Mouse (Mus musculus) lung, embryonic 16.5 days (tissue): Measurements from ENCODE around the gene Kcnn3. TPM values are rescaled to one million over a fixed set of nuclear protein-coding genes. Genes with fewer than 3 reads are reported as not detected.

ENCODE experiments used
- ATAC-seq: fragments of 200-750 bp; cut with Nextera tagmentation; 2 replicates; pipeline ENCODE4 v1.8.0; 2017; ENCODE audit warnings: low read depth, mild to moderate bottlenecking, moderate library complexity
- H3K27ac ChIP-seq: fragments of 300-500 bp; sonication (generic); 2 replicates; pipeline ENCODE4 v1.5.1; 2014; ENCODE audit warnings: mild to moderate bottlenecking, control low read depth, low read length
- H3K27me3 ChIP-seq: fragments of 300-500 bp; sonication (generic); 2 replicates; pipeline ENCODE4 v1.6.1; 2014; ENCODE audit warnings: low read depth, low read length, mixed read lengths; ENCODE audit not compliant: control insufficient read depth, insufficient read depth
- H3K36me3 ChIP-seq: fragments of 300-500 bp; sonication (generic); 2 replicates; pipeline ENCODE4 v1.6.1; 2014; ENCODE audit warnings: low read length; ENCODE audit not compliant: control insufficient read depth, insufficient read depth
- H3K4me1 ChIP-seq: fragments of 300-500 bp; sonication (generic); replicated peaks from 2 replicates; pipeline ENCODE4 v1.6.1; 2014; ENCODE audit warnings: low read length, mixed read lengths; ENCODE audit not compliant: control insufficient read depth, insufficient read depth
- H3K4me2 ChIP-seq: fragments of 300-500 bp; sonication (generic); 2 replicates; pipeline ENCODE4 v1.6.1; 2014; ENCODE audit warnings: low read depth, low read length, control low read depth
- H3K4me3 ChIP-seq: fragments of 300-500 bp; sonication (generic); 2 replicates; pipeline ENCODE4 v1.5.1; 2014; ENCODE audit warnings: mild to moderate bottlenecking, low read length, control low read depth
- H3K9ac ChIP-seq: fragments of 300-500 bp; sonication (generic); 2 replicates; pipeline ENCODE4 v1.6.1; 2014; ENCODE audit warnings: low read length, control low read depth
- H3K9me3 ChIP-seq: fragments of 300-500 bp; sonication (generic); 2 replicates; pipeline ENCODE4 v1.6.1; 2016; ENCODE audit warnings: low read length; ENCODE audit not compliant: control insufficient read depth
- WGBS: fragments of 180-500 bp; shearing (Covaris S2); extraction: QIAGEN DNeasy Blood & Tissue Kit; methylation state at CpG from one replicate; pipeline ENCODE4 v1.1.7; 2014; 5-methylcytosine and 5-hydroxymethylcytosine counted together
- polyA plus RNA-seq: library from polyadenylated mRNA; unstranded; fragments of >200 nt; fragmentation: Nextera tagmentation; extraction: Ambion mirVana; gene quantifications from 2 replicates; pipeline ENCODE4 v1.2.1, GENCODE M21; 2015

Gene Kcnn3
- polyA plus RNA-seq, 1 experiment from 2014 or later, result 0.68 TPM

DNA sequence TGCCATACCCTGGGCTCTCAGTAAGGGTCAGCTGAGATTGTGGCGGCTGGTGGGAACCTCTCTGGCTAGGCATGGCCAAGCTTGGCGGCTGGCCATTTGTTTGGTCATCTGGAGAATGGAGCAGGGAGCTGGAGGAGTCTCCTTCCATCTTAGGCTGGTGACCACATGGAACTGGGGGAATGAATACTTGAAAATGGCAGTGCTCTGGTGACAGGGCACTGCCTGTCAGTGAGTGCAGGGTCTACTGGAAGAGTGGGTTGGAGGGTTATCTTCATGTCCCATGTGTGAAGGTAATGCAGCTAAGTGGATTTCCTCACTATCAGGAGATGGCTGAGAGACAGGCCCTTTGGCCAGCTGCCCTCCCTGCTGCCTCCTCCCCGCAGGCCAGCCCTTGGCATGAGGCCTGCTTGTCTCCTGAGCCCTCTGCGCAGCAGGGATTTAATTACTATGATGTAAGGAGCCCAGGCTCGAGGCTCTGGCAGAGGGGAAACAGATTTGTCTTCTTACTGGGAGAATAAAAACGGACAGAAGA, 14.7 kb downstream of the Kcnn3 start:
- H3K4me2 ChIP-seq, result no peak overlapping the region
- H3K27ac ChIP-seq, result no peak overlapping the region
- H3K27me3 ChIP-seq, result no peaks in the 10 kb centered on the region
- H3K36me3 ChIP-seq, result no peaks in the 10 kb centered on the region
- H3K4me1 ChIP-seq, result peaks cover 7% of the 10 kb centered on the region
- 34% methylated on average over 6 of the region's 6 CpGs for WGBS
- H3K4me3 ChIP-seq, result no peak overlapping the region
- H3K9me3 ChIP-seq, result no peaks in the 10 kb centered on the region
- no peak overlapping the region for H3K9ac ChIP-seq
- peak; percentile 71 for ATAC-seq

DNA sequence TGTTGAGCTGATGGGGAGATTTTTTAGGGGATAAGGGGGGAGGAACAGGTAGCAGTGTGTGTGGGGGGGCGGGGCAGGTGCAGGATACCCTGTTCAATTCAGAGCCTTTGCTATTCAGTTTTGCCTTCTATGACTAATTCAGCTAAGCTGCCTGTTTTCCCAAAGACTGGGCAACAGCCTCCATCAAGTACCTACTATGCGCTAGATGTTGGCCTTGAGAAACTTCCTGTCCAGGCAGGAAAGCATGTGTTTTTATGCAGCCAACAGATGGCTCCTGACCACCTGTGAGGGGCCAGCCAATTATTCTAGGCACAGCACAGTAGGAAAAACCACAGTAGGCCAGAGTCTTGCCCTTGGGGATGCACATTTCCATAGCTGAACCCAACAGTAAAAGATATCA, 15.2 kb downstream of the Kcnn3 start:
- Histone ChIP-seq H3K27ac (no peak overlapping the region), H3K36me3 (no peaks in the 10 kb centered on the region), H3K4me3 (no peak overlapping the region), H3K4me2 (no peak overlapping the region), H3K4me1 (peaks cover 9% of the 10 kb centered on the region), H3K27me3 (no peaks in the 10 kb centered on the region), H3K9ac (no peak overlapping the region), H3K9me3 (no peaks in the 10 kb centered on the region)
- ATAC-seq, result no peak; the same call in 1 of the 2 replicates
- WGBS, result 79% methylated on average over 2 of the region's 2 CpGs

DNA sequence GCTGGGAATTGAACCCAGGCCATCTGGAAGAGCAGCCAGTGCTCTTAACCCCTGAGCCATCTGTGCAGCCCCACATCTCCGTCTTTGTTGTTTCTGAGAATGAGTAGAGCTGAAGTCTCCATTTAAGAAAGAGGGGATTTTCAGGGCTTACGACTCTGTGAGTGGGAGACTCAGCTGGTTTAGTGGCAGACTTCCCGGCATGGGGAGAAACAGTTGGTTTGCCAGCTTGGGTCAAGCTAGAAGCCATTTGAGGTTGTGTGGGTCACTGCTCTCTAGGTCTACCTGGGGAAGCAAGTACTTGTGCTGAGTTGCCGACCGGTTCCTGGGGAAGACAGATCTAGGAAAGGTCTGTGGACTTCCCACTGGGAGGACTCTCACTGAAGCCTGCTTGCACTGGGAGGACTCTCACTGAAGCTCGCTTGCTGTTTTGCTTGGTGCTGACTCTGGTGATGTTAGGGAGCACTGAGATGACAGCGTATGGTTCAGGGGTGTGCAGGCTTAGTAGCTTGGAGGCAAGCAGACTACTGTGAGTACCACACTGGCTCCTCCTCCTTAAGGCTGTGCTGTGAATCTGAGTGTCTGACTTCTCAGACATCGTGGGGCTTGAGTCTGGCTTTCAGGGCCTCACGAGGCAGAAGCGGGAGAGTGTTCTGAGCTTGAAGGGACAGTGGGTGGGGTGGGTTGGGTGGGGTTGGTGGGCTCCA, 19.2 kb downstream of the Kcnn3 start:
- Histone ChIP-seq H3K4me3 (no peak overlapping the region), H3K27me3 (no peaks in the 10 kb centered on the region), H3K9ac (no peak overlapping the region), H3K4me1 (peaks cover 10% of the 10 kb centered on the region), H3K4me2 (no peak overlapping the region), H3K36me3 (no peaks in the 10 kb centered on the region), H3K9me3 (no peaks in the 10 kb centered on the region), H3K27ac (no peak overlapping the region)
- ATAC-seq, result no peak
- 76% methylated on average over 10 of the region's 10 CpGs for WGBS

DNA sequence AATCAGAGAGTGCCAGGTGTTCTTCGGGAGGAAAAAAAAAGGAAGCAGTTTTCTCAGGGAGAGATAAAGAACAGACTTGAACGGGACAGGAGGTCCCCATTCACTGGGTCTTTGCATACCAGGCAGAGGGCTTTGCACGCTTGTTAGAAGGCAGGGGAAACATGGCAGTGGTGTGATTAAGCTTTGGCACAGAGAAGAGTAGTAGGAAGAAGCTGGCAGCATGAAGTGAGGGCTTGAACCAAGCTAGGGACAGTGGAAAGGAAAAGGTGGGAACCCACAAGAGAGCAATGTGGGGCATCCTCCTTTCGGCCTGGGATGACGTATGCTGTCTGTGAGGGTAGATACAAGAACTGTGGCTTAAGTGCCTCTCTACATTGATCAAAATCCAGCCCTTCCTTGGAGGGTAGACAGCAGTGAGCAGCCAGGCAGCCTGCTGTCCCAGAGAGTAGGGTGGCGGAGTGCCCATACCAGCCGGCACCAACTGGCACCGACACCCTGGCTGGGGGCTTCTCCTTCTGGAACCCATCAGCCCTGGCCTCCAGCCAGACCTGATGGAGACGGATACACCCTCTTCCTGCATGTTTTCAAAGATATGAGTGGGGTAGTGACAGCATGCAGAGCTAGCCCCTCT, 19.9 kb downstream of the Kcnn3 start:
- no peak for ATAC-seq
- Histone ChIP-seq H3K27me3 (no peaks in the 10 kb centered on the region), H3K4me2 (no peak overlapping the region), H3K4me3 (no peak overlapping the region), H3K27ac (no peak overlapping the region), H3K9ac (no peak overlapping the region), H3K9me3 (no peaks in the 10 kb centered on the region), H3K36me3 (no peaks in the 10 kb centered on the region), H3K4me1 (peaks cover 5% of the 10 kb centered on the region)
- WGBS, result 59% methylated on average over 9 of the region's 9 CpGs

DNA sequence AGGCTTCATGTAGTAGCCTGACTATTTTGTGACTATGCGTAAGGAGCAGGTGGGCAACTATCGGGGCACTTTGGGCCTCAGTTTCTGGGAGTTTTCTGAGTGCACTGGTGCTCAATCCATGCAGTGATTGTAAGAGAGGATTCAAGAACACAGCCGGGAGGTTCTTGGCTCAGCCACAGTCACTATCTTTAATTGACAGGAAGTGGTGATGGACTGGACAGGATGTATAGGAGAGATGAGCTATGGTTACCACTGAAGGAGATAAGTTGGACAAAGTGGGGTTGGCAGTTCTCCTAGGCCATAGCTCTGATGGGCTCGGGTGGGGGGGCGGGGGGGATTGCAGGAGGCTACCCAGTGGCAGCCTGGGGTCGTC, 20.4 kb downstream of the Kcnn3 start:
- no peak for ATAC-seq
- H3K9me3 ChIP-seq, result no peaks in the 10 kb centered on the region
- WGBS, result 65% methylated on average over 6 of the region's 6 CpGs
- H3K4me2 ChIP-seq, result no peak overlapping the region
- no peaks in the 10 kb centered on the region for H3K27me3 ChIP-seq
- no peaks in the 10 kb centered on the region for H3K36me3 ChIP-seq
- no peak overlapping the region for H3K4me3 ChIP-seq
- 0 out of 2 replicates have a peak, but pooled peaks cover 3% of the 10 kb centered on the region for H3K4me1 ChIP-seq
- no peak overlapping the region for H3K27ac ChIP-seq
- H3K9ac ChIP-seq, result no peak overlapping the region

DNA sequence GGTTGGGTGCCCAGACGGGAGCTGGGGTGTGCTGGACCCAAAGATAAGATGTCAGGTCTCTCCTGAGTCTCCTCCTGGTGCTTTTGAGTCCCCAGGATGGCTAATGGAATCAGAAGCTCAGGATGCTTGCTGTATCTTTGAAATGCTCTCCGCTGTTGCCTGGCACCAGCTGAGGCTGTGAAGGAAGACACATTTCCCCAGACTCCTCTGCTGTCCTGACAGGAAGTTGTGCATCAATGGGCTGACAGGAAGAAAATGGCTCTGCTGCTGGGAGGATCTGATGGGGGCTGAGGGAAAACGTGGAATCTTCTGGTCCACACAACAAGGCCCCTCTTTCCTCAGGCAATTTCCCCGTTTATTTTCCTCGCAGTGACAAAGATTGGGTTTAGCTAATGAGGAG, 27.0 kb downstream of the Kcnn3 start:
- ATAC-seq, result no peak
- no peak overlapping the region for H3K4me2 ChIP-seq
- H3K27me3 ChIP-seq, result no peaks in the 10 kb centered on the region
- 36% methylated on average over 5 of the region's 5 CpGs for WGBS
- no peaks in the 10 kb centered on the region for H3K36me3 ChIP-seq
- 0 out of 2 replicates have a peak, but pooled peaks cover 3% of the 10 kb centered on the region for H3K4me1 ChIP-seq
- no peak overlapping the region for H3K27ac ChIP-seq
- H3K4me3 ChIP-seq, result no peak overlapping the region
- no peak overlapping the region for H3K9ac ChIP-seq
- no peaks in the 10 kb centered on the region for H3K9me3 ChIP-seq

DNA sequence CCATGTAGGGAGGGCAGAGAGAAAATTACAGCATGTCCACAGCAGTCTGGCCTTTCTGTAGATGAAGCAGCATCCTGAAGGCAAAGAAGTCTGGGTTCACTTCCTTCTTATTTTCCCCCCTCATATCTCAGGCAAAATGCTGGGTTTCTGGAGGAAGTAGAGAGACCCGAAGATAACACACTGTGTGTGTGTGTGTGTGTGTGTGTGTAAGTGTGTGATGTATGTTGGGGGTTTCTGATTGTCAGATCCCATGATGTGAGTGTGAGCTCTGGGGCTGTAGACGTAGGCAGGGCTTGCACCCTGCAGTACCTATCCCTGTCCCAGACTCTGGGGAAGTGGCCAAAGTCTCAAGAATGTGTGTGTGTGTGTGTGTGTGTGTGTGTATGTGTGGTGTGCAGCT, 28.8 kb downstream of the Kcnn3 start:
- WGBS, result 66% methylated on average over 2 of the region's 2 CpGs
- no peaks in the 10 kb centered on the region for H3K27me3 ChIP-seq
- H3K4me3 ChIP-seq, result no peak overlapping the region
- H3K9ac ChIP-seq, result no peak overlapping the region
- no peaks in the 10 kb centered on the region for H3K36me3 ChIP-seq
- no peak for ATAC-seq
- H3K9me3 ChIP-seq, result no peaks in the 10 kb centered on the region
- H3K4me2 ChIP-seq, result no peak overlapping the region
- no peak overlapping the region for H3K27ac ChIP-seq
- 0 out of 2 replicates have a peak, but pooled peaks cover 3% of the 10 kb centered on the region for H3K4me1 ChIP-seq

DNA sequence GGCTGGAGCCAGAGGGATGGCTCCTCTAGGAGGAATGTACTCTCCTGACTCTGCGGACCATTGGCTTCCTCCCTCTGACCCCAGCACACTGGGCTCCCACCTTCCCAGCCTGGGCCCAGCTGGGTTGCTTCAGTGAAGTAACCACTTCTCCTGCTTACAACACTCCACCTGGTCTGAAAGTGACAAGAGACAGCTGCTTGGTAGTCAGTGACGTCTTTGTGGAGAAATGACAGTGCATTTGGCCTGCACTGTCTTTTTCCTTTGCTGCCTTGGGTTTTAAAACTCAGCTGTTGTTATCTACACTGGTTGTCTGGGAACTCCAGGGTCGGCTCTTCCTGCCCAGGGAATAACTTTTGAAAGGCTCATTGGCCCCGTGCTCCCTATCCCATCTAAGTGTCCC, 29.5 kb downstream of the Kcnn3 start:
- WGBS, result 28% methylated on average over 4 of the region's 4 CpGs
- no peak for ATAC-seq
- no peaks in the 10 kb centered on the region for H3K9me3 ChIP-seq

DNA sequence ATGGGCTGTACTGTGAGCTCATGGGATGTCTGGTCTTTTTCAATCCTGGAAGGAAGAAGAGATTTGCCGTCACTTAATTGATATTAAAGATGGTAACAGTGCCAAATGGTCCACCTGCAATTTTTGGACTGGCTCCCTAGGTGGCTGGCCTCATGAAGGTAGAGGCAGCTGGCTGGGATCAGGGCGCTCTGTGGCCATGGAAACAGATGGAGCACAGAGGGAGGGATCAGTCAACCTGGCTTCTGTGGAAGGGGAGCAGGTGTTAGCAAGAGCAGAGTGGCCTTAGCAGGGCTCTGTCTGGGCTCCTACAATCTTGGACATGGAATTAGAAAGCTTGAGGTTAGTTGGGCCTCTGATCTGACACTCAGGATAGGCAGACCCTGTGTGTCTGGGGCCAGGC, 31.9 kb downstream of the Kcnn3 start:
- Histone ChIP-seq H3K9me3 (no peaks in the 10 kb centered on the region), H3K36me3 (no peaks in the 10 kb centered on the region), H3K27me3 (no peaks in the 10 kb centered on the region), H3K4me2 (no peak overlapping the region), H3K9ac (no peak overlapping the region), H3K4me3 (no peak overlapping the region), H3K27ac (no peak overlapping the region), H3K4me1 (0 out of 2 replicates have a peak, but pooled peaks cover 1% of the 10 kb centered on the region)
- 96% methylated on average over 2 of the region's 2 CpGs for WGBS
- ATAC-seq, result no peak

More for the DNA sequence above, 29.5 kb downstream of the Kcnn3 start:
- H3K27ac ChIP-seq, result no peak overlapping the region
- H3K27me3 ChIP-seq, result no peaks in the 10 kb centered on the region
- H3K4me2 ChIP-seq, result no peak overlapping the region
- 0 out of 2 replicates have a peak, but pooled peaks cover 3% of the 10 kb centered on the region for H3K4me1 ChIP-seq
- H3K36me3 ChIP-seq, result no peaks in the 10 kb centered on the region
- no peak overlapping the region for H3K4me3 ChIP-seq
- no peak overlapping the region for H3K9ac ChIP-seq
